Comparison of ENCODE assay signal across 20 mouse cellular contexts in the genomic region with DNA sequence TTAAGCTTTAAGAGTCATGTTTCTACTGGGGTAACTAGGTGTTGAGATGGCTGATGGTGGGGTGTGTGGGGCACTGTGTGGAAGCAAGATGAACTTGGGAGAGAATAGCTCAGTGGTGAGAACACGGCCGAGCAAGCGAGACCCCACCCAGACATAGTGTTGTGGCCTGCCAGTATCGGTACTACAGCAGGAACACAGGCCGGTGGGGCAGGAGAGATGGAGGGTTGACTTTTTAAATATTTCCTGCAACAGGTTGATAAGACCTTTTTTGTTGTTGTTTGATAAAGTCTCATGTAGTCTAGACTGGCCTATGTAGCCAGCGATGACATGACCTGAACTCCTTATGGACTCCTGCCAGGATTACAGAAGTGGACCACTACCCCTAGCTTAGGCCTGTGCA.
DNase-seq lines count a peak whose midpoint lies in the region; ATAC-seq and TF ChIP-seq lines count a peak whose summit lies in the region.
"Had no signal": no experiment of that assay in that cellular context is flagged by ENCODE, and none has a peak within 500 bp of the region (broad histone marks: within the 10 kb centered on the region; RNA-seq: fewer than 3 reads in every experiment).

No protein-coding gene starts in this region.

- peaks cover 7% of the 10 kb centered on the region for H3K4me1 ChIP-seq in heart, adult 2 months (ENCODE audit: control insufficient read depth, insufficient read depth, low read length)
- H3K4me1 ChIP-seq in liver, embryonic 14.5 days (replicated peaks; ENCODE audit: control insufficient read depth in 2 of 2, insufficient read depth in 2 of 2, low read length in 1 of 2) = peaks cover 38% of the 10 kb centered on the region in 2 experiments
- H3K4me1 ChIP-seq in stomach, postnatal 0 days (replicated peaks; ENCODE audit: control insufficient read depth, insufficient read depth) = no peaks in the 10 kb centered on the region
- H3K4me1 ChIP-seq: embryonic facial prominence, embryonic 13.5 days; forebrain, embryonic 15.5 days; limb, embryonic 10.5 days had no signal

- peaks cover 4% of the 10 kb centered on the region; the same call in 1 of the 2 replicates for H3K36me3 ChIP-seq in heart, adult 2 months (ENCODE audit: control insufficient read depth, insufficient read depth, low read length)
- peaks cover 19% of the 10 kb centered on the region for H3K36me3 ChIP-seq in liver, embryonic 14.5 days (replicated peaks; ENCODE audit: control insufficient read depth, insufficient read depth, low read depth)
- peaks cover 9% of the 10 kb centered on the region for H3K36me3 ChIP-seq in stomach, postnatal 0 days (ENCODE audit: control insufficient read depth, insufficient read depth, low read length)

- DNase-seq in heart, adult 2 months = no peak
- DNase-seq in heart, adult 9 months (ENCODE audit: low spot score in 2 of 2) = no peak
- DNase-seq in liver, embryonic 14.5 days (ENCODE audit: low read depth in 3 of 3, low spot score in 3 of 3) = peak in 2 of 3 experiments; percentile 47 to 58
- DNase-seq in stomach, postnatal 0 days (ENCODE audit: low spot score) = no peak
- DNase-seq in adrenal gland, postnatal 4 days (ENCODE audit: low spot score in 2 of 2) = no peak
- DNase-seq: cerebellum, adult 2 months; cerebellum, postnatal 25 days; heart, postnatal 10 days; midbrain, embryonic 14.5 days; thymus, adult 2 months had no signal

- no peaks in the 10 kb centered on the region for H3K27me3 ChIP-seq in heart, adult 2 months (ENCODE audit: control insufficient read depth, insufficient read depth, low read length)
- H3K27me3 ChIP-seq in liver, embryonic 14.5 days (ENCODE audit: control insufficient read depth, insufficient read depth, low read length) = no peaks in the 10 kb centered on the region
- H3K27me3 ChIP-seq in stomach, postnatal 0 days (ENCODE audit: control insufficient read depth, insufficient read depth, low read length) = no peaks in the 10 kb centered on the region
- H3K27me3 ChIP-seq: embryonic facial prominence, embryonic 13.5 days; forebrain, embryonic 15.5 days had no signal

- 0 out of 2 replicates have a peak overlapping the region, but pooled peaks have one; percentile 18 for H3K27ac ChIP-seq in heart, adult 2 months
- H3K27ac ChIP-seq in liver, embryonic 14.5 days = peak overlapping the region; percentile 75
- H3K27ac ChIP-seq in stomach, postnatal 0 days (replicated peaks) = no peak overlapping the region
- H3K27ac ChIP-seq: embryonic facial prominence, embryonic 13.5 days; forebrain, embryonic 15.5 days; hindbrain, embryonic 14.5 days; kidney, postnatal 0 days; limb, embryonic 10.5 days had no signal

- WGBS in heart, adult 2 months = 71% methylated on average over 6 of the region's 6 CpGs
- 21% methylated on average over 6 of the region's 6 CpGs for WGBS in liver, embryonic 14.5 days (ENCODE audit: insufficient replicate concordance)
- WGBS in stomach, postnatal 0 days = 74% methylated on average over 6 of the region's 6 CpGs

- ATAC-seq in erythroblast, adult 5-6 weeks (replicated peaks; ENCODE audit: low FRiP score, poor library complexity, severe bottlenecking) = peak; percentile 47
- peak; percentile 80 for ATAC-seq in liver, embryonic 14.5 days (ENCODE audit: insufficient read depth)
- 0 out of 2 replicates have a peak, but pooled peaks have one; percentile 24 for ATAC-seq in stomach, postnatal 0 days (ENCODE audit: low FRiP score, low TSS enrichment)
- ATAC-seq in frontal cortex, adult (ENCODE audit: low TSS enrichment) = no peak
- ATAC-seq: CD4-positive, CD25-positive, alpha-beta regulatory T cell, adult 4 months; forebrain, embryonic 15.5 days; inflammation-experienced regulatory T-cells, adult 6 months had no signal

- no peak for TF ChIP-seq POLR2A in heart, adult 2 months (IDR thresholded peaks at IDR 0.05; ENCODE audit: insufficient read depth, low read depth, low read length)

- H3K79me2 ChIP-seq in heart, adult 2 months (replicated peaks; ENCODE audit: control insufficient read depth, insufficient read depth, low read length) = no peaks in the 10 kb centered on the region; the same call in 1 of the 2 replicates

- intact Hi-C loops in heart, adult 2 months (cut with DNase I) = no loop called here

- H3K4me2 ChIP-seq in liver, embryonic 14.5 days (ENCODE audit: low read depth) = peak overlapping the region; percentile 32
- no peak overlapping the region for H3K4me2 ChIP-seq in stomach, postnatal 0 days (replicated peaks; ENCODE audit: low read depth)
- H3K4me2 ChIP-seq: embryonic facial prominence, embryonic 13.5 days; forebrain, embryonic 15.5 days; heart, embryonic 11.5 days; hindbrain, embryonic 14.5 days had no signal

- H3K9ac ChIP-seq in heart, adult 2 months (ENCODE audit: low read depth, low read length) = no peak overlapping the region
- no peak overlapping the region; the same call in 1 of the 2 replicates for H3K9ac ChIP-seq in liver, embryonic 14.5 days (replicated peaks)
- no peak overlapping the region for H3K9ac ChIP-seq in stomach, postnatal 0 days (ENCODE audit: low read length)
- H3K9ac ChIP-seq: embryonic facial prominence, embryonic 13.5 days; forebrain, embryonic 15.5 days; hindbrain, embryonic 14.5 days had no signal

- no peak overlapping the region for H3K4me3 ChIP-seq in heart, adult 2 months
- no peak overlapping the region for H3K4me3 ChIP-seq in liver, embryonic 14.5 days (ENCODE audit: insufficient read depth in 1 of 2, low read depth in 2 of 2, low read length in 2 of 2)
- H3K4me3 ChIP-seq in stomach, postnatal 0 days (ENCODE audit: low read depth, low read length) = no peak overlapping the region
- H3K4me3 ChIP-seq: embryonic facial prominence, embryonic 13.5 days; forebrain, embryonic 15.5 days; limb, embryonic 10.5 days had no signal

- peaks cover 5% of the 10 kb centered on the region for H3K9me3 ChIP-seq in liver, embryonic 14.5 days (ENCODE audit: control insufficient read depth, low read length)
- no peaks in the 10 kb centered on the region for H3K9me3 ChIP-seq in stomach, postnatal 0 days (ENCODE audit: control insufficient read depth, low read length)
- H3K9me3 ChIP-seq: forebrain, embryonic 15.5 days; limb, embryonic 10.5 days had no signal

- no peak for TF ChIP-seq CTCF in heart, adult 2 months (IDR thresholded peaks at IDR 0.05)
- no peak for TF ChIP-seq CTCF in liver, embryonic 14.5 days (IDR thresholded peaks at IDR 0.05; ENCODE audit: low read depth)
- TF ChIP-seq CTCF in stomach, postnatal 0 days (IDR thresholded peaks at IDR 0.05; ENCODE audit: low read depth) = no peak

- TF ChIP-seq EP300 in heart, adult 2 months (IDR thresholded peaks at IDR 0.05; ENCODE audit: insufficient read depth, low read depth, low read length) = no peak
- TF ChIP-seq EP300 in liver, embryonic 14.5 days (IDR thresholded peaks at IDR 0.05; ENCODE audit: low read depth) = peak; percentile 79
- TF ChIP-seq EP300 in stomach, postnatal 0 days (optimal IDR thresholded peaks at IDR 0.05) = no peak

Comparison
In these comparisons a context has a peak if more than half of its experiments do, and no peak if none do; other contexts are left out.
1. DNase-seq: peak in liver, embryonic 14.5 days (2 of 3); none in heart, adult 2 months (0 of 2), heart, adult 9 months (0 of 2), stomach, postnatal 0 days (single experiment) and adrenal gland, postnatal 4 days (0 of 2).